Mouse (Mus musculus): ENCODE data around the gene Fat3.

GRCm38 (mm10) chr9:16092051-16092967 lies 408.8 kb downstream of the Fat3 start:
- no peak for TF ChIP-seq HCFC1 (IDR thresholded peaks at IDR 0.05; ENCODE audit: borderline replicate concordance, insufficient read depth, low read length)
- no peak for TF ChIP-seq ZNF384 (IDR thresholded peaks at IDR 0.05; ENCODE audit: low read depth, low read length)
- TF ChIP-seq CHD2 (IDR thresholded peaks at IDR 0.05; ENCODE audit: low read depth, low read length): no peak

All from ES-E14 (cell line).